Mouse (Mus musculus) embryo, embryonic 11 days (tissue): Measurements from ENCODE around the gene Ttc21a.

Source experiments
- DNase-seq: peaks from one replicate; pipeline ENCODE4 v3.0.0-alpha.2; 2015

Gene Ttc21a

DNA sequence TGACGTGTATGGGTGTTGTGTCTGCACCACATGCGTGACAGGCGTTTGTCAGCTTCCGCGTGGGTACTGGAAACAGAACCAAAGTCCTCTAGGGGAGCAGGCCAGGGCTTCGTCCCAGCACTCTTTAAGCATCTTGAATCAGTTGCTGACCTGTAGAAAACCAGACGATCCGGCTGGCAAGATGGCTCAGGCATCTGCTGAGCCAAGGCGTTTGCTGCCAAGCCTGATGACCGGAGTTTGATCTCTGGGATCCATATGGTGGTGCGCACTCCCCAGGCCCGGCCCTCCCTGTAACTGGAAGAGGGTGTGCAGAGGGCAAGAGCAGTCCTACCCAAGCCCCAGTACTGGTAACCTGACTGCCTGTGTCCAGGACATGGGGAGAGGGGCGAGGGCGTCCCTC is 4.5 kb downstream of the Ttc21a start:
- DNase-seq, result no peak

DNA sequence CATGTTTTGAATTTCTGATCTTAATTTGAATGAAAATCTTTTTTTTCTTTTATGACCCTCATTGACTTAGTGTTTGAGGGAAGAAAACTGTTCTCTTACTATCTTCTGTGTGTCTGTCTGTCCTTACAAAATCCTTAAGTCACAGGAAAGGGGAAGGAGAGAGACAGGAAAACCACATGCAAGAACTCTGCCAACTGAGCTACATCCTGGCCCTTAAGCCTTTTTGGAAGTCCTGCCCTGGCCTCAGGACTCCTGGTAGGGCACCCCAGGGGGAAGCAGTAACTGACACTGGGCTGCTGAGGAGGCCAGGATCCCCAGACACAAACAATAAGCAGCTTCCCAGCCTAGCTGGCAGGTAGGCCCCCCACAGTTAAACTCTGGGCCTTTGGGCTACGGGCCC is 5.9 kb downstream of the Ttc21a start:
- DNase-seq, result no peak

DNA sequence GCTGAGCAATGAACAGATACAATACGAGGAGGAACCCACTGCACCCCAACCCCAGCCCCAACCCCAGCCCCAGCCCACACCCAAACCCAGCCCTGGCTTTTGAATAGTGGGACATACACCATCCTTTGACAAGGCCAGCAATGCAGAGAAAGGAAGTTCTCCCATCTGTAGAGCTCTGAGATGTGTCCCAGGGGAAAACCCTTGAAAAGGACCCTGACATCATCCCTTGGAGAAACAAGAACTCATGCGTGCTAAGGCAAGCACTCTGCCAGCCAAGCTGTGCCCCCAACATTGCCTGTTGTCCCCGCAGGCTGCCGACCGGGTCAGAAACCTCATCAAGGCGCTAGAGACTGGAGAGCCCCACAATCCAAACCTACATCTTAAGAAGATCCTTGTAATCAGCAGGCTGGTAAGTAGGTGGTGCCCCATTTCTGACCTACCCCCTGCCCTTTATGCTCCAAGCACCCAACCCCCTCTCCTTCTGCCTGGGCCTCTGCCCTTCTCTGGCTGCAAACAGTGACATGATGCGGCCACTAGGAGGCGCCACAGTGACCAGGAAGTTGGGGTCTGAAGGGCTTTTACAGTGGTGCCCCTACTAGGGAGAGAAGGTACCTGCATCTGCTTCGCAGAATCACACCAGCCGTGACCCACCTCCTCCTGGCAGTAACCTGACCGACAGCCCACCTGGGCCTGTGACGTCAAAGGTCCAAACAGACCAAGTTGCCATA is 7.9 kb downstream of the Ttc21a start:
- no peak for DNase-seq

DNA sequence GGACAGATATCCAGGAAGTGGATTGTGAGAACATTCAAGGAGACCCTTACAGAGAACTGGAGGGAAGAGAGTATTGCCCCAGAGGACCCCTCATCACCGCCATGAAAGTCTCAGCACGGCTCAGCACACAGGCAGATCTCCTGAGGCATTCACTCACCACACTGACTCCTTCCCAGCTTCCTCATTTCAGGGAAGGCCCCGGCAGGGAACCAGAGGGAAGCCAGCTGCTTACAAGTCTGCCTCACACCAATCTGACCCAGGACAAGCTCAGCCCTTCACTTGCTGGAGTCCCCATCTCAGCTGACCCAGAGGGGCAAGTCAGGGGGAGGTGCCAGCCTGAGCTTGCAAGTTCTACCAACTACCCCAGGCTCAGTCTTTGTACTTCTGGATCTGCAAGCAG is 11.4 kb downstream of the Ttc21a start:
- DNase-seq, result no peak

DNA sequence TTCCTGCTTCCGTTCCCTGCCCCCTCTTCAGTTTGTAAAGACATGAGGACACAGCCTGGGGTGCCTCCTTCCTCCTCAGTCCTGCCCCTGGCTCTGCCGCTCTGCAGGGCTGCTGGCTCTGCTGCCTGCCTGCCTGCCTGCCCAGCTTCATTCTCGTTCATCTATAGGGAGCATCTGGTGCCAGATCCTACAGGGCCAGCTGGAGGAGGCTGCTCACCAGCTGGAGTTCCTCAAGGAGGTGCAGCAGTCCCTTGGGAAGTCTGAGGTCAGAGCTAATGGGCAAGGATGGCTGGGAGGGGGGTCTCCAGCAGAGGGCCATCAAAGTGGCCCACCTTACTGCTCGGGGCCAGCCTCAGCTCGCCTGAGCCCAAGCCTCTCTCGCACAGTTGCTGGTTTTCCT is 13.0 kb downstream of the Ttc21a start:
- DNase-seq, result peak; percentile 23

DNA sequence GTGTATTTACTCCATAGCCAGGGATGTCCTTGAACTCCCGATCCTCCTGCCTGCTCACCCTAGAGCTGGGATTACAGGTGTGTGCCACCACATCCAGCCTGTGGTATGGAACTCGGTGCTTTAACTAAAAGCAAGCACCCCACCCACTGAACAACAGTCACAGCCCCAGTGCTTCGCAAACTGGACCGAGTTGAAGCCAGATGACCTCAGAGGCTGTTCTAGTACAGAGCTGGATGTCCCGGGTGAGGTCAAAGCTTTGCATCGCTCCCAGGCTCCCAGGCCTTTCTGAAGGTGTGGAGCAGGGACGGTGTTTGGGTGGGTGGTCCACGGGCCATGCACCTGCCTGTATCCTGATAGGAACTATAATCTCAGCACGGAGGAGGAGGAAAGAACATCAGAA is 14.0 kb downstream of the Ttc21a start:
- DNase-seq, result no peak

DNA sequence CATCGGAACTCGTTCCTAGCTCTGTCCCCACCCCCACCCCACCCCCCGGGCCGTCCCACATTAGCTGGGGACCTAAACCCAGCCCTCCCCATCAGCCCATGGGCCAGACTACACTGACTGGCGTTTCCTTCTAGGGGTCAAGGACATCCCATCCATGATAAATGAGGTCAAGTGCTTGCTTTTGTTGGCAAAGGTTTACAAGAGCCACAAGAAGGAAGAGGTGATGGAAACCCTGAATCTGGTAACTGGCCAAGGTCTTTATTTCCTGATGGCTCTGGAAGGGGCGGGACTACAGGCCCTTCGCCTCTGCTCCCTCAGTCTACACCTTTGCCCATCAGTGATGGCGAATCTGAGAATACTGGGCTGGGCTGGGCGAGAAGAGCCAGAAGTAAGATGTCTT is 21.4 kb downstream of the Ttc21a start:
- DNase-seq, result no peak

DNA sequence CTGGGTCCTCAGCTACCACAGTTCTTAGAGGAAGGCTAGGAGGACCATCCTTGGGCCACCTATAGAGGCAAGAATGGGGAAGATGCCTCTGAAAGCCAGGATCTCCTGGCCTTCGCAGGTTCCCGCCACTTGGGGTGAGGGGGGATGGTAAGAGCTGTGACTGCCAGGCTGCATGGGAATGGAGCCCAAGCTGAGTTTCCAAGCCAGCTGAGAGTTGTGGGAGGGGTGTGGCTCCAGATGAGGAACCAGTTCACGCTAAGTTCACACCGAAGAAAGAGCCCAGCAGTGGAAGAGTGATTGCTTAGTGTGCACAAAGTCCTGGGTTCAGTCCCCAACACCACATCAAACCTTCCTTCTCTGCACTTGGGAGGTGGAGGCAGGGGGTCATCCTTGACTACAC is 24.8 kb downstream of the Ttc21a start:
- no peak for DNase-seq

DNA sequence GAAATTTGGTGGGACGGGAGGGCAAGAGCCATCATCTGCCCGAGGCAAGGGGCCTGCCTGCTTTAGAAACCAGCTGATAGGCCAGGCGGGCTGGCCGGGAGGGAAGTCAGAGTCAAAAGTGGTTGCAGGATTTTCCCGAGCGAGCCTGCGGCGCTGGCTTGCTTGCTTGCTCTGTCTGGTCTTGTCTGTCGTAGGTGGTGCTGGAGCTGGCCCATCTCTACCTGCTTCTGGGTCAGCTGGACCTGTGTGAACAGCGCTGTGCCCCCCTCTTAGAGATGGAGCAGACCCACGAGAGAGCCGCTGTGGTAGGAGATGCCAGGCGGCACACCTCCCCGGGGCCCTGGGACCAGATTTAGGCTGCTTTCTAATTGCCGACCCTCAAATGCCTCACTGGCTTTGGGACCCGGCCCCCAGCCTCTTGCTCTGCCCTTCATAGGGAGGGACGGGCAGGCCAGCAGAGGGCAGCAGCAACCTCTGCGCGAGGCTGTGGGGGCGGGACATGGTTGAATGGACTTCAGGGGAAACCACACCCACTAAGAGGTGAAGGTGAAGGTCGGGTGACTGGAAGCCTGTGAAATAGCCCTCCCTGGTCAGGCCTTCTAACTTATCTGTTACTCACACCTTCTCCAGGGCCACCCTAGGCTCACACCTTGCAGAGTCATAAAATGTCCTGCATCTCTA is 25.7 kb downstream of the Ttc21a start:
- DNase-seq, result peak; percentile 88

DNA sequence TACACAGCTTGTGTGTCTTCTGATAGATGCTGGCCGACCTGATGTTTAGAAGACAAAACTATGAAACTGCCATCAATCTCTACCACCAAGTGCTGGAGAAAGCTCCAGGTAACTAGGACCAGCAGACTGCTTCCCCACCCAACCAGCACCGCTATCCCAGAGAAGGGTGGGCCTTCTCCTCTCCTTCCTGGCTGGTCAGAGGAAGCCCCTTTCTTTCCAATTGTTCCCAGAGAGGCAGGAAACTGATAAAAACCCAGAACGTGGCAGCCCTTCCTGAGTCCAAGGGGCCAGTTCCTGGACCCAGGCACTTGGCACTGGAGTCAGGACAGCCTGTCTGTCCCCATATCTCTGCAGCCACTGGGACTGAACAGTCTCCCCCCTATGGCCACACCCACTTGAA is 26.8 kb downstream of the Ttc21a start:
- no peak for DNase-seq

DNA sequence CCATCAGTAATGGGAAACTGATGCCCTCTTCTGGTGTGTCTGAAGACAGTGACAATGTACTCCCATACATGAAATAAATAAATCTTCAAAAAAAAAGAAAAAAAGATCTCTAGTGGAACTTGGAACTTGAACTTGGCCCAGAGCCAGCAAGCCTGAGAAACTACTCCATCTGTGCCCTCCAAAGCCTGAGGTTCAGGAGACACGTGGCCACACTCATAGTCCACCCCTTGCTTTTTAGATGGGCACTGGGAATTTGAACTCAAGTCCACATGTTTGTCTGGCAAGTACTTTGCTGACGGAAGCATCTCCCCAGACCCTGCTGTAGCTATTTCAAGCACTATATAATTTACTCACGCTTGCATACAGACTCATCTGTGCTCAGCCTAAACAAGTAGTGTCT is 27.8 kb downstream of the Ttc21a start:
- no peak for DNase-seq

DNA sequence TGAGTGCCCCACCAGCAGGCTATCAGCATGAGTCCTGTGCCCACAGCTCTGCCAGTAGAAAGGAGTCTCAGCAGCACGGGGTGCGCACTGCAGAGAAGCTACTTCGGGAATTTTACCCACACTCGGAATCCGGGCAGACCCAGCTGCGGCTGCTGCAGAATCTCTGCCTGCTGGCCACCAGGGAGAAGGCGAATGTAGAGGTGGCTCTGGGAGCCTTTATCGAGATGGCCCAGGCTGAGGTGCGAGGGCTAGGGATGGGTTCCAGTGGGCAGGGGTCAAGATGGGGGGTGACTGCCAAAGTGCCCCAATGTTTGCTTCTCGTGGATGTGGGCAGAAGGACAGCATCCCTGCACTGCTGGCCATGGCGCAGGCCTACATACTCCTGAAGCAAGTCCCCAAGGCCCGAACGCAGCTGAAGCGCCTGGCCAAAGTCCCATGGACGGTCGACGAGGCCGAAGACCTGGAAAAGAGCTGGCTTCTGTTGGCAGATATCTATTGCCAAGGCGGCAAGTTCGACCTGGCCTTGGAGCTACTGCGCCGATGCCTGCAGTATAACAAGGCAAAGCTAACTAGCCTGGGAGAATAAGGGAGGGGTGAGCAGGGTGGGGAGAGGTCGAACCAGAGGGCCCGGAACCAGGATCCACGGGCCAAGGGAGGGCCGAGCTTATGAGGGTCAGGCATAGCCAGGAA is 29.0 kb downstream of the Ttc21a start:
- DNase-seq, result no peak

DNA sequence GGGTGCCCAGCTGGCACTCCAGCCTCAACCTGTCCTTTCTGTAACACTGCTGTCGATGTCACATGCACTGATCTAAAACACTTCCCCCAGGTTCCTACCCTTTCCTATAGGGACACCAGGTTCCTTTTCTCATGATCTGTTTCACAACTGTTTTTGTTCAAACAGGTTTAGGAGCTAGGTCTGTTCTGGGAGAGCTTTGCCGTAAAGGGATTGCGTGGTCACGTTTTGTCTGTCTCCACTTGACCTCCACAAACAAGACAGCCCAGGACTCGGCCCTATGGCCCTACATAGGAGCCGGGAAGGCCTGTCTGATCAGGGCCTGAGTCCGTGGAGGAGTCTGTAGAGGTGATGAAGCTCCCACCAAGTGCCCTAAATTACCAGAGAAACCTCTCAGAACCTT is 32.4 kb downstream of the Ttc21a start:
- no peak for DNase-seq

DNA sequence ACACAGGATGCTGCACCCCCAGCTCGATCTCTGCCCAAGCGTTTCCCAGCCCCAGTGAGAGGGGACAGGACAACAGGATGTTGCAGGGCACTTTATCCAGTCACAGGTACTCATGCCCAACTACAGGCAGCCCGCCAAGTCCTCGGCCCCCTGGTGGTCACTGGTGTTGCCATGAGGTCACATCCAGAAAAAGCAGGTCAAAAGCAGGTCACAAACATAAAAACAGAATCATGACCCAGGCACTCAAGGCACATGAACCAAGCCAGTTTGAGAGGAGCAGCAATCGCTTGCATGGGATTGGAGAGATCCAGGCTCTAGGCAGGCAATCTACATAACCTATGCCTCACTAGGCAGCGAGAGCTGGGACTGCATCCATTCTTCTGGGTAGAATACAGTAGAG is 32.8 kb downstream of the Ttc21a start:
- DNase-seq, result peak; percentile 59

DNA sequence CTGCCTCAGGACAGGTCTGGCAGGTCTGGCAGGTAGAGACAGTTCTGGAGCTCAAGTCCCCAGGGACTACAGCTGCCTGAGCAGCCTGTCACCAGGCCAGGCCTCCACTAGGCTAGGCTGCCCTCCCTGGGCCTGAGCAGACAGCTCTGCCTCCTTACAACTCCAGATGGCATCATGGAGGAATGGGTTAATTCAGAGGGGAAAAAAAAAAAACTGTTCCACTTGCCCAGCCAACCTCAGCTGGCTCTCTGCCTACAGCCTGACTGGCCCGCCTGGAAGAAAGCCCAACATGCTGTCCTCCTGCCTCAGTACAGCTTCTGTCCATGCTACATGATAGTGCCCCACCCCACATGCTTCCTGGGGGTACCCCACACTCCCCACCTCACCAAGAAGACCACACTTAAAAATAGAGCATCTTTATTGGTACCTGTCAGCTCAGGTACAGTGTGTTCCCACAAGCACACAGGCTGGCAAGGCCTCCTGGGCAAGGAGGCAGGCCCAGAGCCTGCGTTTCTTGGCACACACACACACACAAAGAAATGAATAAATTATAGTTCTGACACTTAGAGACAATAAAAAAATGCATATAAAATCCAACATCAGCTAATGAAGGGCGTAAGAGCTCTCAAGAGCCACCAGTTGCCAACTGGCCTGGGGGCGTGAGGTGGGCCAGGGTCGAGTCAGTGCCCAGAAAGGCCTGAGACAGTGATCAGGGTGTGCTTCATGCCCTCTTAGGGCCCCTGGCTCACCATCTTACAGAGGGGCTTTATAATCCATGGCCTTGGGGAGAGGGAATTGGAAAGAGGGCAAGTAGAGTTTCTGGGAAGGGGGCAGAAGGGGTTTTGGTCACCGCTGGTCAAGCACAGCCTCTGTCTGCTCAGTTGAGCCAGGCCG is 33.6 kb downstream of the Ttc21a start:
- no peak for DNase-seq

DNA sequence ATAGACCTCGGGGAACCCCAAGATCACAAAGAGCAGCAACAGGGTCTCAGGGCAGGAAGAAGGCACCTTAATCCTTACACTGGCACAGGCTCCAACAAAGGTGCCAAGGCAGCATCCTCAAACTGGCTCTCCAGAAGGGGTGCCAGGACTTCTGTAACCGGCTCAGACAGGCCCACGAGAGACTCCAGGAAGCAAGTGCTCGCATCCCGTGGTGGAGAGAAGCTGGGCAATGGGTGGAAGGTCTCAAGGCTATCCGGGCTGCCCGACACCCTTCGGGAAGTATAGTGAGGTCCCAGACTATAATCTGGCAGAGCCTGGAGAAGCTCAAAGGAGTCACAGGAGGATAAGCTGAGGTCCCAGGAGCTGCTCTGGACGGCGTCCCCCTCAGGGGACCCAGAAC is 34.8 kb downstream of the Ttc21a start:
- DNase-seq, result no peak

DNA sequence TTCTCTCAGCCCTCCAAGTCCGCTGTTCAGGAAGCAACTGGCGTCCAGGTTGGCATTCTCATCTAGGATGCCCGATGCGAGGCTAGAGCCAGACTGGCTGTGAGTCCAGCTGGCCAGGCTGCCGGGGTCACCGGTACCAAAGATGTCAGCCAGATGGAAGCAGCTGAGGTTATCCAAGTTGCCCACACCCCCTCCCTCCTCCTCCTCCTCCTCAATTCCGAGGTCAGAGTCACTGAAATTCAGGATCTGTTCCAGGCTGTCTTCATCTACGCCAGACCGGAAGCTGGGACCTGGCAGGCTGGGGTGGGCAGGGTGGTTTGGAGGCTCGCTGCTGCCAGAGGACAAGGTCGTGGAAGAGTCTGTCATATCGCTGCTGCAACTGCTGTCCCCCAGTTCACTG is 35.2 kb downstream of the Ttc21a start:
- no peak for DNase-seq

DNA sequence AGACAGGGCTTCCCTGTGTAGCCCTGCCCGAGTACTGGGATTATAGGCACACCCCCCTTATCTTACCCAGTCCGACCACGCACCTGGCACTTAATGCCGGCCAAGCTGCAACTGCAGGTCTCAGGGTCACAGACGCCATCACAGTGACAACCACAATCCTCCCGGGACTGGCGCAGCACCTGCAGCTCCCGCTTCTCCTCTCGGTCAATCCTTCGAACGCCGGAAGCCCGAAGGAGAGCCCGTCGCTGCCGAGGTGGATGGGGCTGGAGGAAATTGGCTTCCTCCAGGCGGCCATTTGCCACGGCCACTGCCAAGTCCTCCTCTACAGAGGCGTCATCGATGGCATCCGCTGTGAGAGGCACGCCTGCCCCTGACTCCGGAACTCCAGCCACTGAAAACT is 35.9 kb downstream of the Ttc21a start:
- no peak for DNase-seq

DNA sequence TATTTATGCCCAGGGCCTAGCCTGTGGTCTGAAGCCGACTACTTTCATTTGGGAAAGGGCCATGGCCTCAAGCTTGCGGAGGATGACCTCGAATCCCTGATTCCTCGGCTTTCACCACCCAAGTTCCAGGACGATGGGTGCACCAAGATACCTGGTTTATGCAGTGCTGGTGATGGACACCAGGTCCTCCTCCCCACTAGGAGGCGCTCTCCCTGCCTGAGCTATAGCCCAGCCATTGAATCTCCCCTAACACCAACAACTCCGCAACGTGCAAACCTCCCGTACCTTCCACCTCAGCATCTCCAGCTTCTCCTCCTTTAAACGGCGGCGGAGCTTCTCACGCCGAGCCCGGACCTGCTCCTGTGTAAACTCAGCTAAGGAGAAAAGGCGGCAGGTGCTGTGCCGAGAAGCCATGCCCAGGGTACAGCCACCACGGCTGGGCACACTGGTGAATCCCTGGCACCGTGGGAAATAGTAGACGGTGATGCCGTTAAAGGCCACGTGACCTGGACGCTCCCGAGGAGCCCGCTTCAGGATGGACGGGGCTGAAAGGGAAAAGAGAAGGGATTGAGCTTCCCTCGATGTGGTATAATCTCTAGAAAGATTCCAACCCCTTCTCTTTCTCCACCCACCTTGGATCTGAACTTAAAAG is 36.6 kb downstream of the Ttc21a start:
- DNase-seq, result no peak

DNA sequence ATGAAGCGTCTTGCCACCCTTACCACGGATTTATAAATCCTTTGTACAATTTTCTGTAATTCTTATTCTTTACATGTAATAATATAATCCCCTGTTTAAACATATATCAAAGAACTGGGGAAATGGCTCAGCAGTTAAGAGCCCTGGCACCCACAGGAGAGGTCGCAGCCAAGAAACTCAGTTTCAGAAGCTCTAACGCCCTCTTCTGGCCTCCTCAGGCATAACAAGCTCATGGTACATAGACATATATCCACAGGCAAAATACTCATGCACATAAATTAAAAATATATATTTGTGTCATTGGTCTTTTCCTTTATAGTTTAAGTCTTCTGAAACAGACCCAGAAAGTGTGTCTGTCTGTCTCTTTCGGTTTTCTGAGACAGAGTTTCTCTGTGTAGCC is 37.2 kb downstream of the Ttc21a start:
- DNase-seq, result no peak

DNA sequence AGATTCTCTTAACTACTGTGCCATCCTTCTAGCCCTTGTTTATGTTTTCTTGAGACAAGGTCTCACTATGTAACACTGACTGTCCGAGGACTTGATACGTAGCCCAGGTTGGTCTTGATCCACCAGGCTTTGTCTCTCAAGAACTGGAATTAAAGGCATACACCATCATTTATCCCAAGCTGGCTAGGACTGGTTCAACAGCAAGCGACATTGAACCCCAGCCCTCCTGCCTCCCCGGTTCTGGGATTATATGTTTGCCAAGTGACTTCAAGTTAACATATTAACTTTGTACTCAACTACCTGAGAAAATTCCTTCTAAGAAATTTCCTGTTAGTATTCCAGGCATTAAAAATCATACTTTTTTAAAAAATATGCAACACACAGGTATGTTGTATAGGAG is 37.9 kb downstream of the Ttc21a start:
- no peak for DNase-seq

DNA sequence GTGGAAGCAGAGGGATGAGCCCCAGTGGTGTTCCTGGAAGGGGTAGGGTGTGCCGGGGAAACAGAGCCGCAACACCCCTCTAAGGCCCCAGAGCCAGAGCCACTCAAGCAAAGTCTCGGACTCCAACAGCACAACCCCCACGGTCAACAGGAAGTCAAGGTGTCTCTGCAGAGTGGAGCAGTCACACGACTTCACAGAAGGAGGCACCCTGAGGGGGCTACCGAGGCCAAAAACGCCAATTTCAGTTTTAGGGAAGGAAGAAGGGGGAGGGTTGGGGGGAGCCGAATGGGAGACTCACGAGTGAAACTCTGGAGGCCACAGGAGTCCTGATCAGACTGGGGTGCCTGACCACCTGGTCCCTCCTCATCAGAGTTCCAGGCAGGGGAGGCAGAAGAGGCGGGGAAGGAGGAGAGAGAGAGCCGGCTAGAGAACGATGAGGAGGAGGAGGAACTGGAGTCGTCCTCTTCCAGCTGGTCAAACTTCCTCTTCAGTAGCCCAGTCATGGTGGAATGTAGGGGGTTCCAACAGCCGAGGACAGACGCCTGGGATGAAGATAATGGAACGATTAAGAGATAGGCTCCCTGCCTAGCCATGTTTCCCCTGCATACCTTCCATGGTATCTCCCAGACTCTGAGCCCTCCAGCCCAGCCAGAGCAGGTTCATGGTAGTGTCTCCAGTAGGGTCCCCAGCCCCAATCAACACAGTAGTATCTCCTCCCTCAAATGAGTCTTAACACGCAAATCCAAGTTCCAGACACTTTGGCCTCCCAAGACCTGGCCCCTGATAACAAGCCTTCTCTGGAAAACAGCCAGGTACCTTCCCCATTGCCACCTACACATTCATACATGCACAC is 39.5 kb downstream of the Ttc21a start:
- no peak for DNase-seq
